Comparison of ENCODE assay signal across 8 mouse cellular contexts in genomic region chr2:32570698-32571494, GRCm38 (mm10). TPM values are rescaled to one million over a fixed set of nuclear protein-coding genes. Genes with fewer than 3 reads are reported as not detected.
DNase-seq lines count a peak whose midpoint lies in the region; ATAC-seq and TF ChIP-seq lines count a peak whose summit lies in the region.

Dpm2 (plus strand) TSS chr2:32570858.

- peak; percentile 96 for DNase-seq in ZHBTc4 (ENCODE audit: low read depth, low spot score)
- peak; percentile 93 for DNase-seq in gastrocnemius, adult 2 months
- peak; percentile 97 for DNase-seq in hindbrain, postnatal 0 days (ENCODE audit: low spot score)
- peak; percentile 88 to 90 for DNase-seq in left cerebral cortex, adult 2 months (ENCODE audit: extremely low spot score in 1 of 2, low spot score in 2 of 2)
- DNase-seq in right cerebral cortex, adult 2 months (ENCODE audit: low spot score in 2 of 2) = peak; percentile 93 to 94
- DNase-seq in urinary bladder, postnatal 14 days (ENCODE audit: low spot score) = peak; percentile 91

- H3K27me3 ChIP-seq in hindbrain, postnatal 0 days (ENCODE audit: insufficient read depth, low read length) = no peaks in the 10 kb centered on the region

- peaks cover 30% of the 10 kb centered on the region for H3K36me3 ChIP-seq in hindbrain, postnatal 0 days (ENCODE audit: insufficient read depth, low read length)

- no peak for TF ChIP-seq CTCF in gastrocnemius, adult 2 months (IDR thresholded peaks at IDR 0.05)
- no peak for TF ChIP-seq CTCF in hindbrain, postnatal 0 days (IDR thresholded peaks at IDR 0.05; ENCODE audit: low read depth)
- TF ChIP-seq CTCF in left cerebral cortex, adult 2 months (IDR thresholded peaks at IDR 0.05) = peak; percentile 16

- H3K4me2 ChIP-seq in hindbrain, postnatal 0 days (ENCODE audit: low read depth, low read length) = peak within 1 kb of the TSS; percentile 98

- peak within 1 kb of the TSS; percentile 95 for H3K27ac ChIP-seq in gastrocnemius, adult 2 months
- H3K27ac ChIP-seq in hindbrain, postnatal 0 days = peak within 1 kb of the TSS; percentile 79
- H3K27ac ChIP-seq in left cerebral cortex, adult 2 months = peak within 1 kb of the TSS; percentile 93

- H3K4me1 ChIP-seq in hindbrain, postnatal 0 days (ENCODE audit: insufficient read depth, low read length) = peaks cover 15% of the 10 kb centered on the region

- intact Hi-C loops in gastrocnemius, adult 2 months (cut with DNase I) = loop anchor here (5.0 kb wide), 1 partner anchor 36 kb away; no protein-coding TSS in a partner anchor
- intact Hi-C loops in left cerebral cortex, adult 2 months (cut with DNase I) = no loop called here

- ATAC-seq in common myeloid progenitor, adult 5-6 weeks (replicated peaks; ENCODE audit: low read depth, poor library complexity, severe bottlenecking) = peak; percentile 85
- ATAC-seq in hindbrain, postnatal 0 days = peak; percentile 85
- ATAC-seq in megakaryocyte, adult 5-6 weeks (ENCODE audit: poor library complexity, severe bottlenecking) = peak; percentile 94

- WGBS in hindbrain, postnatal 0 days = 1% methylated on average over 36 of the region's 36 CpGs

- peak within 1 kb of the TSS; percentile 84 for H3K9ac ChIP-seq in hindbrain, postnatal 0 days (replicated peaks; ENCODE audit: low read length)

- H3K9me3 ChIP-seq in hindbrain, postnatal 0 days (ENCODE audit: low read length) = no peaks in the 10 kb centered on the region

- peak within 1 kb of the TSS; percentile 89 for H3K4me3 ChIP-seq in gastrocnemius, adult 2 months
- H3K4me3 ChIP-seq in hindbrain, postnatal 0 days (ENCODE audit: low read length) = peak within 1 kb of the TSS; percentile 68
- H3K4me3 ChIP-seq in left cerebral cortex, adult 2 months = peak within 1 kb of the TSS; percentile 66

RNA-seq across cellular contexts. Expression of gene Dpm2, which starts in this region (rescaled TPM):
- 37.1 and 40.5 TPM in 2 replicates for total RNA-seq in common myeloid progenitor, adult 5-6 weeks (2017)
- total RNA-seq in gastrocnemius, adult 2 months (2021) = 10 to 100 TPM; 11.1 to 14.1 TPM
- 64.1 and 70.8 TPM in 2 replicates for total RNA-seq in hindbrain, postnatal 0 days (2014; rRNA removed)
- 139 and 146 TPM in 2 replicates for polyA plus RNA-seq in hindbrain, postnatal 0 days (2015; fragmentation: Nextera tagmentation; extraction: Ambion mirVana)
- 10 to 100 TPM; 79.4 to 82.6 TPM for total RNA-seq in left cerebral cortex, adult 2 months (2021)
- total RNA-seq in megakaryocyte, adult 5-6 weeks (2015) = 82.8 and 91.7 TPM in 2 replicates
- 32.0 and 35.3 TPM in 2 replicates for total RNA-seq in megakaryocyte, adult 5-6 weeks (2017)

Comparison
In these comparisons a context has a peak if more than half of its experiments do, and no peak if none do; other contexts are left out.
1. Peak in every context shown above with its lines: DNase-seq, ATAC-seq, H3K4me3 ChIP-seq and H3K27ac ChIP-seq.